Mouse (Mus musculus) limb, embryonic 15.5 days (tissue): Measurements from ENCODE around the gene Ppef2. TPM values are rescaled to one million over a fixed set of nuclear protein-coding genes. Genes with fewer than 3 reads are reported as not detected.
"Not testable (repeated sequence)": the region's sequence is repeated elsewhere in the genome, so short reads cannot be mapped to it uniquely, and the experiment has no call there.

ENCODE experiments used
- ATAC-seq: fragments of 200-750 bp; cut with Nextera tagmentation; 2 replicates; pipeline ENCODE4 v1.8.0; 2017; ENCODE audit warnings: low read depth, moderate TSS enrichment; ENCODE audit not compliant: insufficient number of reproducible peaks, low FRiP score, low TSS enrichment
- H3K27ac ChIP-seq: fragments of 300-500 bp; sonication (generic); 2 replicates; pipeline ENCODE4 v1.5.1; 2015; ENCODE audit warnings: moderate library complexity, mild to moderate bottlenecking, inconsistent platforms
- H3K27me3 ChIP-seq: fragments of 300-500 bp; sonication (generic); 2 replicates; pipeline ENCODE4 v1.6.1; 2015; ENCODE audit warnings: inconsistent platforms
- H3K36me3 ChIP-seq: fragments of 300-500 bp; sonication (generic); 2 replicates; pipeline ENCODE4 v1.6.1; 2015; ENCODE audit warnings: inconsistent platforms
- H3K4me1 ChIP-seq: fragments of 300-500 bp; sonication (generic); 2 replicates; pipeline ENCODE4 v1.6.1; 2015; ENCODE audit warnings: inconsistent platforms
- H3K4me2 ChIP-seq: fragments of 300-500 bp; sonication (generic); 2 replicates; pipeline ENCODE4 v1.6.1; 2015; ENCODE audit warnings: mild to moderate bottlenecking, inconsistent platforms
- H3K4me3 ChIP-seq: fragments of 300-500 bp; sonication (generic); 2 replicates; pipeline ENCODE4 v1.5.1; 2015; ENCODE audit warnings: mild to moderate bottlenecking, inconsistent platforms
- H3K9ac ChIP-seq: fragments of 300-500 bp; sonication (generic); 2 replicates; pipeline ENCODE4 v1.6.1; 2015; ENCODE audit warnings: inconsistent platforms
- H3K9me3 ChIP-seq: fragments of 300-500 bp; sonication (generic); 2 replicates; pipeline ENCODE4 v1.6.1; 2016; ENCODE audit warnings: inconsistent platforms
- WGBS: fragments of 180-500 bp; shearing (Covaris S2); methylation state at CpG from one replicate; pipeline ENCODE4 v1.1.7; 2015; 5-methylcytosine and 5-hydroxymethylcytosine counted together
- polyA plus RNA-seq: library from polyadenylated mRNA; unstranded; fragments of >200 nt; fragmentation: Nextera tagmentation; extraction: Ambion mirVana; gene quantifications from 2 replicates; pipeline ENCODE4 v1.2.1, GENCODE M21; 2015

The Ppef2 gene
- polyA plus RNA-seq, 1 experiment from 2014 or later = 0.12 TPM

- H3K27ac ChIP-seq = no peak overlapping the region
- no peak overlapping the region for H3K9ac ChIP-seq
- H3K36me3 ChIP-seq = peaks cover 44% of the 10 kb centered on the region
- no peaks in the 10 kb centered on the region for H3K27me3 ChIP-seq
- H3K9me3 ChIP-seq = no peaks in the 10 kb centered on the region
- H3K4me1 ChIP-seq = no peaks in the 10 kb centered on the region
- no peak overlapping the region for H3K4me3 ChIP-seq
- 92% methylated on average over 5 of the region's 5 CpGs for WGBS
- H3K4me2 ChIP-seq = no peak overlapping the region
- no peak for ATAC-seq
Measured at GRCm38 (mm10) chr5:92205706-92206105, 50.4 kb downstream of the Ppef2 start.

GRCm38 (mm10) chr5:92205184-92205583 lies 50.9 kb downstream of the Ppef2 start:
- Histone ChIP-seq H3K36me3 (peaks cover 50% of the 10 kb centered on the region), H3K4me3 (no peak overlapping the region), H3K9ac (no peak overlapping the region), H3K9me3 (no peaks in the 10 kb centered on the region), H3K4me2 (no peak overlapping the region), H3K27me3 (no peaks in the 10 kb centered on the region), H3K27ac (no peak overlapping the region), H3K4me1 (no peaks in the 10 kb centered on the region)
- ATAC-seq = no peak
- WGBS = 93% methylated on average over 7 of the region's 7 CpGs

- H3K4me2 ChIP-seq = no peak overlapping the region
- no peaks in the 10 kb centered on the region for H3K9me3 ChIP-seq
- 81% methylated on average over 6 of the region's 6 CpGs for WGBS
- H3K9ac ChIP-seq = no peak overlapping the region
- H3K27me3 ChIP-seq = no peaks in the 10 kb centered on the region
- H3K4me3 ChIP-seq = no peak overlapping the region
- H3K27ac ChIP-seq = no peak overlapping the region
- ATAC-seq = no peak
- no peaks in the 10 kb centered on the region for H3K4me1 ChIP-seq
- H3K36me3 ChIP-seq = peaks cover 58% of the 10 kb centered on the region
Measured at GRCm38 (mm10) chr5:92204162-92205036, 51.7 kb downstream of the Ppef2 start.

GRCm38 (mm10) chr5:92198266-92198665 lies 57.8 kb downstream of the Ppef2 start:
- no peak for ATAC-seq

GRCm38 (mm10) chr5:92196895-92197811 lies 58.9 kb downstream of the Ppef2 start:
- Histone ChIP-seq H3K4me2 (no peak overlapping the region), H3K27ac (no peak overlapping the region), H3K9ac (no peak overlapping the region), H3K36me3 (peaks cover 96% of the 10 kb centered on the region), H3K4me1 (no peaks in the 10 kb centered on the region), H3K9me3 (no peaks in the 10 kb centered on the region), H3K4me3 (no peak overlapping the region), H3K27me3 (no peaks in the 10 kb centered on the region)
- ATAC-seq = no peak
- WGBS = 85% methylated on average over 15 of the region's 15 CpGs

More at GRCm38 (mm10) chr5:92198266-92198665, 57.8 kb downstream of the Ppef2 start:
- H3K36me3 ChIP-seq = peaks cover 92% of the 10 kb centered on the region
- H3K4me1 ChIP-seq = no peaks in the 10 kb centered on the region
- H3K4me3 ChIP-seq = no peak overlapping the region
- no peak overlapping the region for H3K9ac ChIP-seq
- H3K27me3 ChIP-seq = no peaks in the 10 kb centered on the region
- 80% methylated on average over 8 of the region's 8 CpGs for WGBS
- no peak overlapping the region for H3K4me2 ChIP-seq
- no peak overlapping the region for H3K27ac ChIP-seq
- H3K9me3 ChIP-seq = no peaks in the 10 kb centered on the region

GRCm38 (mm10) chr5:92195716-92196115 lies 60.4 kb downstream of the Ppef2 start:
- not testable (repeated sequence) for H3K4me1 ChIP-seq, H3K4me2 ChIP-seq, H3K27ac ChIP-seq, H3K27me3 ChIP-seq, ATAC-seq, H3K9ac ChIP-seq, H3K4me3 ChIP-seq, H3K9me3 ChIP-seq
- WGBS = 50% methylated on average over 2 of the region's 2 CpGs
- H3K36me3 ChIP-seq = peaks cover 89% of the 10 kb centered on the region

GRCm38 (mm10) chr5:92188881-92189483 lies 67.1 kb downstream of the Ppef2 start:
- Histone ChIP-seq H3K4me2 (no peak overlapping the region), H3K27me3 (no peaks in the 10 kb centered on the region), H3K9ac (no peak overlapping the region), H3K27ac (no peak overlapping the region), H3K36me3 (peaks cover 72% of the 10 kb centered on the region), H3K4me1 (no peaks in the 10 kb centered on the region), H3K9me3 (0 out of 2 replicates have a peak, but pooled peaks cover 4% of the 10 kb centered on the region), H3K4me3 (no peak overlapping the region)
- WGBS = 96% methylated on average over 7 of the region's 7 CpGs
- no peak for ATAC-seq

GRCm38 (mm10) chr5:92183071-92183830 lies 72.8 kb downstream of the Ppef2 start:
- no peak overlapping the region for H3K4me2 ChIP-seq
- no peak overlapping the region for H3K9ac ChIP-seq
- peaks cover 73% of the 10 kb centered on the region for H3K36me3 ChIP-seq
- 88% methylated on average over 8 of the region's 8 CpGs for WGBS
- no peak overlapping the region for H3K27ac ChIP-seq
- H3K9me3 ChIP-seq = no peaks in the 10 kb centered on the region
- no peaks in the 10 kb centered on the region for H3K27me3 ChIP-seq
- no peak for ATAC-seq
- H3K4me3 ChIP-seq = no peak overlapping the region
- H3K4me1 ChIP-seq = no peaks in the 10 kb centered on the region

Other genes starting within 250 kb of the Ppef2 start
- 1.4 and 1.8 TPM in 2 replicates for gene Cdkl2, start 212.4 kb downstream of the Ppef2 start, polyA plus RNA-seq
- 136 and 146 TPM in 2 replicates for gene G3bp2, start 172.6 kb downstream of the Ppef2 start, polyA plus RNA-seq
- gene Uso1, start 118.3 kb downstream of the Ppef2 start, polyA plus RNA-seq = 51.9 and 53.1 TPM in 2 replicates
- gene U90926, start 40.9 kb downstream of the Ppef2 start, polyA plus RNA-seq = not detected in 2 replicates
- gene Naaa, start 21.9 kb upstream of the Ppef2 start, polyA plus RNA-seq = 22.1 and 23.1 TPM in 2 replicates
- 37.1 and 40.5 TPM in 2 replicates for gene Sdad1, start 54.2 kb upstream of the Ppef2 start, polyA plus RNA-seq
- gene Cxcl9, start 71.8 kb upstream of the Ppef2 start, polyA plus RNA-seq = 0.31 and 0.55 TPM in 2 replicates
- 7.3 and 13.3 TPM in 2 replicates for gene Art3, start 75.5 kb upstream of the Ppef2 start, polyA plus RNA-seq
- 1.1 TPM in 2 replicates for gene Cxcl10, start 92.6 kb upstream of the Ppef2 start, polyA plus RNA-seq
- gene Nup54, start 178.9 kb upstream of the Ppef2 start, polyA plus RNA-seq = 45.4 and 47.7 TPM in 2 replicates